18 mouse cellular contexts compared by ENCODE assay signal in the genomic region with DNA sequence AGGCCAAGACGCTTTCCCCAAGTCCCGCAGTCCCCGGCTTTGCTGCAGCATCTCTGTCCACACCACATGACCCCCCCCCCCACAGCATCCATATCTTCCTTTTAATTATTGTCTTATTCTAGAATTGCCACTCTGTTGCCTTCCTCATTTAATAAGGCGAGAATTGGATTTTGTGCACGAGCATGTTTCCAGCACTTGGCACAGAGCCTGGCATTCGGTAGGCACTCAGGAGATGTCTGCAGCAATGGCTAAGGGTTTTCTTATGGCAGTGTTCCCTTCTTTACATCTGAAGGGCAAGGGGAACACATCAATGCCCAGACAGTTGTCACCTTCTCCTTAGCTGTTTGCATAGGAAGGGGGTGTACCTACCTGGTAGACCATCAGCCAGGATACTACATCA.
A peak's percentile ranks its signal among the peaks of the same experiment; 100 is the strongest.
DNase-seq lines count a peak whose midpoint lies in the region; ATAC-seq and TF ChIP-seq lines count a peak whose summit lies in the region.
"Had no signal": no experiment of that assay in that cellular context is flagged by ENCODE, and none has a peak within 500 bp of the region (broad histone marks: within the 10 kb centered on the region; RNA-seq: fewer than 3 reads in every experiment).

No protein-coding gene starts in this region.

- no peaks in the 10 kb centered on the region for H3K27me3 ChIP-seq in hindbrain, postnatal 0 days (ENCODE audit: insufficient read depth, low read length)
- no peaks in the 10 kb centered on the region for H3K27me3 ChIP-seq in hindbrain, embryonic 14.5 days (ENCODE audit: control insufficient read depth, insufficient read depth, low read length)
- H3K27me3 ChIP-seq: embryonic facial prominence, embryonic 15.5 days; heart, embryonic 12.5 days; hindbrain, embryonic 15.5 days had no signal

- no peaks in the 10 kb centered on the region for H3K36me3 ChIP-seq in hindbrain, postnatal 0 days (ENCODE audit: insufficient read depth, low read length)
- no peaks in the 10 kb centered on the region for H3K36me3 ChIP-seq in hindbrain, embryonic 14.5 days (replicated peaks; ENCODE audit: control insufficient read depth, insufficient read depth)
- H3K36me3 ChIP-seq: embryonic facial prominence, embryonic 15.5 days; forebrain, embryonic 10.5 days; heart, embryonic 12.5 days; hindbrain, embryonic 15.5 days had no signal

- H3K27ac ChIP-seq in hindbrain, postnatal 0 days: no peak overlapping the region
- H3K27ac ChIP-seq in hindbrain, embryonic 14.5 days: no peak overlapping the region
- H3K27ac ChIP-seq: embryonic facial prominence, embryonic 15.5 days; forebrain, embryonic 10.5 days; gastrocnemius, adult 2 months; hindbrain, embryonic 10.5 days; hindbrain, embryonic 15.5 days had no signal

- ATAC-seq in hindbrain, postnatal 0 days: no peak
- ATAC-seq in hindbrain, embryonic 14.5 days (ENCODE audit: low FRiP score): no peak
- ATAC-seq: inflammation-experienced regulatory T-cells, adult 6 months had no signal

- no peaks in the 10 kb centered on the region for H3K9me3 ChIP-seq in hindbrain, postnatal 0 days (ENCODE audit: low read length)
- no peaks in the 10 kb centered on the region for H3K9me3 ChIP-seq in hindbrain, embryonic 14.5 days (ENCODE audit: control insufficient read depth, low read length)
- H3K9me3 ChIP-seq: embryonic facial prominence, embryonic 15.5 days; forebrain, embryonic 10.5 days; heart, embryonic 12.5 days; hindbrain, embryonic 10.5 days; hindbrain, embryonic 15.5 days had no signal

- no peak overlapping the region for H3K9ac ChIP-seq in hindbrain, postnatal 0 days (replicated peaks; ENCODE audit: low read length)
- H3K9ac ChIP-seq in hindbrain, embryonic 14.5 days: no peak overlapping the region
- H3K9ac ChIP-seq: embryonic facial prominence, embryonic 15.5 days; heart, embryonic 12.5 days; hindbrain, embryonic 15.5 days had no signal

- no peak overlapping the region for H3K4me3 ChIP-seq in hindbrain, postnatal 0 days (ENCODE audit: low read length)
- no peak overlapping the region for H3K4me3 ChIP-seq in hindbrain, embryonic 14.5 days (replicated peaks; ENCODE audit: low read length)
- H3K4me3 ChIP-seq: embryonic facial prominence, embryonic 15.5 days; erythroblast, embryonic 14.5 days; forebrain, embryonic 10.5 days; gastrocnemius, adult 2 months; heart, embryonic 12.5 days; hindbrain, embryonic 10.5 days; hindbrain, embryonic 15.5 days had no signal

- TF ChIP-seq CTCF in hindbrain, postnatal 0 days (IDR thresholded peaks at IDR 0.05; ENCODE audit: low read depth): no peak

- peak; percentile 51 to 61 for DNase-seq in cerebellum, postnatal 14 days
- DNase-seq in cerebellum, adult 8-10 months: no peak
- DNase-seq in hindbrain, postnatal 0 days (ENCODE audit: low spot score): peak; percentile 26
- DNase-seq in hindbrain, embryonic 14.5 days (ENCODE audit: low spot score): no peak
- DNase-seq in right cerebral cortex, postnatal 10 days (ENCODE audit: low spot score in 2 of 2): peak; percentile 44 to 50
- DNase-seq in right cerebral cortex, postnatal 25 days: no peak
- DNase-seq in embryo, embryonic 9.5 days (ENCODE audit: extremely low spot score): no peak
- DNase-seq: adrenal gland, postnatal 10 days; cerebellum, adult 18-20 months; gastrocnemius, adult 2 months; gastrocnemius, postnatal 25 days had no signal

- no peaks in the 10 kb centered on the region for H3K4me1 ChIP-seq in hindbrain, postnatal 0 days (ENCODE audit: insufficient read depth, low read length)
- H3K4me1 ChIP-seq in hindbrain, embryonic 14.5 days (replicated peaks; ENCODE audit: control insufficient read depth, insufficient read depth, low read length): no peaks in the 10 kb centered on the region
- H3K4me1 ChIP-seq: embryonic facial prominence, embryonic 15.5 days; forebrain, embryonic 10.5 days; heart, embryonic 12.5 days; hindbrain, embryonic 10.5 days; hindbrain, embryonic 15.5 days had no signal

- no peak overlapping the region for H3K4me2 ChIP-seq in hindbrain, postnatal 0 days (ENCODE audit: low read depth, low read length)
- H3K4me2 ChIP-seq in hindbrain, embryonic 14.5 days (replicated peaks): no peak overlapping the region
- H3K4me2 ChIP-seq: embryonic facial prominence, embryonic 15.5 days; heart, embryonic 12.5 days; hindbrain, embryonic 15.5 days had no signal

- 60% methylated on average over 6 of the region's 6 CpGs for WGBS in hindbrain, postnatal 0 days
- 79% methylated on average over 6 of the region's 6 CpGs for WGBS in hindbrain, embryonic 14.5 days

Comparison
In these comparisons a context has a peak if more than half of its experiments do, and no peak if none do; other contexts are left out.
1. DNase-seq: peak in cerebellum, postnatal 14 days (2 of 2), hindbrain, postnatal 0 days (single experiment) and right cerebral cortex, postnatal 10 days (2 of 2); none in cerebellum, adult 8-10 months (single experiment), hindbrain, embryonic 14.5 days (single experiment), right cerebral cortex, postnatal 25 days (single experiment) and embryo, embryonic 9.5 days (single experiment).